Mouse (Mus musculus) embryo, embryonic 11 days (tissue): ENCODE data around the gene Necab2.

ENCODE experiments used
- DNase-seq: peaks from one replicate; pipeline ENCODE4 v3.0.0-alpha.2; 2015

Necab2 gene

GRCm38 (mm10) chr8:119446211-119446989 is at the start of gene Necab2:
Gene Necab2 (plus strand): TSS chr8:119446719.
- DNase-seq, result peak; percentile 92

GRCm38 (mm10) chr8:119398558-119398957 is 48.0 kb upstream of the Necab2 start:
- no peak for DNase-seq

- DNase-seq, result no peak
Observed at GRCm38 (mm10) chr8:119399255-119399654, 47.3 kb upstream of the Necab2 start.

- no peak for DNase-seq
Observed at GRCm38 (mm10) chr8:119400122-119400671, 46.3 kb upstream of the Necab2 start.

GRCm38 (mm10) chr8:119400904-119401303 is 45.6 kb upstream of the Necab2 start:
- no peak for DNase-seq

- no peak for DNase-seq
Observed at GRCm38 (mm10) chr8:119403912-119404311, 42.6 kb upstream of the Necab2 start.

GRCm38 (mm10) chr8:119404648-119405047 is 41.9 kb upstream of the Necab2 start:
- no peak for DNase-seq

- no peak for DNase-seq
Observed at GRCm38 (mm10) chr8:119408311-119408710, 38.2 kb upstream of the Necab2 start.

GRCm38 (mm10) chr8:119412037-119412734 is 34.3 kb upstream of the Necab2 start:
- DNase-seq, result no peak

GRCm38 (mm10) chr8:119412735-119413498 is 33.6 kb upstream of the Necab2 start:
- DNase-seq, result peak; percentile 90

GRCm38 (mm10) chr8:119413605-119414004 is 32.9 kb upstream of the Necab2 start:
- no peak for DNase-seq

- DNase-seq, result no peak
Observed at GRCm38 (mm10) chr8:119420318-119420717, 26.2 kb upstream of the Necab2 start.

- DNase-seq, result no peak
Observed at GRCm38 (mm10) chr8:119421603-119422122, 24.9 kb upstream of the Necab2 start.

- no peak for DNase-seq
Observed at GRCm38 (mm10) chr8:119422123-119422711, 24.3 kb upstream of the Necab2 start.

GRCm38 (mm10) chr8:119423631-119424141 is 22.8 kb upstream of the Necab2 start:
- no peak for DNase-seq

- DNase-seq, result no peak
Observed at GRCm38 (mm10) chr8:119424199-119424733, 22.3 kb upstream of the Necab2 start.

GRCm38 (mm10) chr8:119424740-119425139 is 21.8 kb upstream of the Necab2 start:
- no peak for DNase-seq

GRCm38 (mm10) chr8:119425533-119425932 is 21.0 kb upstream of the Necab2 start:
- DNase-seq, result no peak

- DNase-seq, result no peak
Observed at GRCm38 (mm10) chr8:119426069-119426735, 20.3 kb upstream of the Necab2 start.

GRCm38 (mm10) chr8:119427634-119428349 is 18.7 kb upstream of the Necab2 start:
- no peak for DNase-seq

- no peak for DNase-seq
Observed at GRCm38 (mm10) chr8:119428350-119428740, 18.2 kb upstream of the Necab2 start.
